Mouse (Mus musculus): ENCODE measurements around the gene Rims1. TPM values are rescaled to one million over a fixed set of nuclear protein-coding genes. Genes with fewer than 3 reads are reported as not detected.

Gene Rims1
- total RNA-seq (2021) = under 1 TPM; 0.33 to 0.42 TPM

DNA sequence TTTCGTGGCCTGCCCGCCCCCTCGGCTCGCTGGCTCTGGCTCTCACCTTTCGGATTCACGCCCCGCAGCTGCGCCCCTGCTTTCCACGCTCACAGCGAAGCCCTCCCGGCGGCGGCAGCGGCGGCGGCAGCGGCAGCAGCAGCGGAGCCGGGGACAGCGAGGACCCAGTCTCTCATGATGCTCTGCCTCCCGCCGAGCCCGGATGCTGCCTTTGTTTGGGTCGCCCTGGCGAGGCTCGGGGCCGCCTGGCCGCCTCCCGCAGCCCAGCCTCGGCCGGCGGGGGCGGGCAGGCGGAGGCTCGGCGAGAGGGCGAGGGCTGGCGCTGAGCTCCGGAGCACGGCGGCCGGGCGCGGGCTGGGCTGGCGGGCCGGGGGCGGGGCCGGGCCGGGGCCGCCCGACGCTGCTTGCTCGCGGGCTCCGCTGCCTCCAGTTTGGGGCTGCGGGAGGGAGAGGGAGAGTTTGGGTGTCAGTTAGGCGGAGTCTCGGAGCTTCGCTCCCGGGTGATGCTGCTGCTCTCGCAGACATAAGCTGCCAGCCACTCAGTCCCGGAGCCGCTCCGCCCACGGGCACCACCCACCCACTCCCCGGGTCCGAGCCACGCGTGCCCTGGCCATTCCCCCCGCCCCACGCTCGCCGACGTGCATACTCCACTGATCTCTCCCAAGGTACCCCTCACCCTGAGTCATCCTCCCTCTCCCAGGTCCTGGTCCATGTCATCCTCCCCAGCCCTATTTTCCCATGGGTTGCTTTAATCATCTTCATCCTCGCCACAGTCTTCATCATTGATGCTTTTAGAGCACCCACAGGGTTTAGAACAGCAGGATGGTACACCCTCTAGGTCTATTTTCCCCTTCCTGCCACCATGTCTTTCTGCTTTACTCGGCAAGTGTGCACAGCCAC, at the start of gene Rims1:
Gene Rims1 (minus strand): TSS at position 269 of the 900 bp plus-strand sequence.
- intact Hi-C loops (cut with DNase I) = no loop called here
- DNase-seq = peak; percentile 29 to 39

DNA sequence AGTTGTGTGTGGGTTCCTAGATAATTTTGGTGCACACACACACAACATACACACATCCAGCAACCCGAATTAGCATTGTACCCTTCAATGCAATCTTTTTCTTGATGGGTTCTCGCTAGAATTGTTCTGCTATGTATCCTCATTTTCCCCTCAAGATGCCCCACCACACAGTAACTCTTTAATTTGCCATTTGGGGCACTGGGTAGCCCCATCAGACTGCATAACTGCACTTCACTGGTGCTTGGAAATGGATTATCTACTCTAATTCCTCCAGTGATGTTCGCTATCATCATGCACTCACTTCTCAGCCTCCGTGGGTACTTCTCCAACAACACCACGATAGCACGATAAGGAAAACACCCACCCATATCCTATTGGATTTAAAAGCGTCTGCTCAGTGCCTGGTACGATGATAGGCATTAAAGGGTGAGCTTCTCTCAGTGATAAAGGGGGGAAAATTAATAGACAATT, 867 bp upstream of the Rims1 start:
- no peak for DNase-seq
- intact Hi-C loops (cut with DNase I) = no loop called here

DNA sequence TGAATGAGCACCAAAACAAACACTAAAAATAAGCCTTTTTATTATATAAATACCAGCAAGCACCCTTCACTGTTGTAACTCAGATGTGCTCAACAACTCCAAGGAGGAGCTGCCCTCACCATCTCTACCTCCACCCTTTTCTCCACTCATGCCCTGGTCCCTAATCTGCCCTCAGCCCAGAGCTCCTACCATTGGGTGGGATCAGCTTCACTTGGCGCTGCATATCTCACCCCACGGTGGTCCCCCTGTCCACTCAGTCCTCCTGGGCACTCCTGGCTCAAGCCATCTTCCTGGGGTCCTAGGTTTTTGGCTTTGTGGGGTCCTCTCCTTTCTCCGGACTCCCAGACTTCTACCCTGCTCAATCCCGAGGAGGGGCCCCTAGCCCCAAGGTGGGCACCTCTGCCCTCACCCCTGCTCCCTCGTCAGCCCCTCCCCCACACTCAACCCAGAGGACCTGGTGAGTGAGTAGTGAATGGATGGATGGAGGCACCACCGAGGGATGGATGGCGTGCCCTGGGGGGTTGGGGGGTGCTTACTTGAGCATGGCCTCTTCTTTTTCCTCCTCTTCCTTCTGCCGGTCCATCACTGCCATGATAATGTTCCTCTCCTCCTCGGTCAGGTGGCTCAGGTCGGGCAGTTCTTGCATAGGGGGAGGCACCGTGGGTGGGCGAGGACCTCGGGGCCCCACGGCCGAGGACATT, 619 bp downstream of the Rims1 start:
- DNase-seq = no peak
- intact Hi-C loops (cut with DNase I) = no loop called here

DNA sequence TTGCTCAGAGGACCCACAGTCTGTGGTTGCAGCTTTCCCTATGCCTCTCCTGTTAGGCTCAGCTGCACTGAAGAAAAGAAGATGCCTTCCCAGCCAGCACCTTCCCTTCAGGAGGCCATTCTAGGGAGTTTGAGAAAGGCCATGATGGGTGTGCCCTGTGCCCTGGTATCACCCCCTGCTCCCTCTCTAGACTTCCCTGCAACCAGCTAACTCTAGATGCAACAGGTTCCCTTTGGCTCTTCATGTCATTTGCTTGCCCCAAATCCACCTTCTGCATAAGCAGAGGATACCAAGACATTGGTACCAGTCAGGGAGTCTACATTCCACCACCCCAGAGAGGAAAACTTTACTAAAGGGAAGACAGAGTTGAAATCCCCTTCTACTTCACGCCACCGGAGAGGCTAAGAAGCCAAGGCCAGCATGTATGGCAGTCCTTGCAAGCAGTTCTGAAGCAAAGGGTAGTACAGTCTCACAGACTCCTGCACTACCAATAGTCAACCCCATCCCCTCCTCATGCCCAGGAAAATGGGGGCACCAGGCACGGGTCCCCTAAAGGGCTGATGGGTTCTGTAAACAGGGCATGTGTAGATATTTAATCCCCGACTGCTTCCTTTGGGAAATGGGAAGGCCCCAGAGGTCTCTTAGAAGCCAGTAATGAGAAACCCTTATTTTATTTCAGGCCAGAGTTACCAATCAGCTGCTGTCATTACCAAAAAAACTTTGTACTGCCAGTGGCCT, 1.5 kb downstream of the Rims1 start:
- intact Hi-C loops (cut with DNase I) = no loop called here
- DNase-seq = no peak

DNA sequence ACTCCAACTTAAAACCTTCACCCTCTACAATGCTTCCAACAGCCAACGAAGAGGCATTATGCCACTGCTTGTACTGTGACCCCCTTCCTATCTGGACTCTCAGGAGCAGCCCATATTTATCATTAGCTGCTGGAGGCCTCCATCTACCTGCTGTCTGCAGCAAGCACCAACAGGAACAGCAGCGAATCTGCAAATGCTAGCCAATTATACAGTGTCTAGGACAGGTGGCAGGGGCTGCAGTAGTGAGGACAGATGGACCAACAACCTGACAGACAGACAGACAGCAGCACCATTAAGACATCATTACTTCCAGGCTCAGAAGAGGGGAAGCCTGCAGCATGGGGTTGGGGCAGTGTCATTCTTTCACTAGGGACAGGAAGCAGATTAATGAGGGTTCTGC, 2.3 kb downstream of the Rims1 start:
- no peak for DNase-seq
- intact Hi-C loops (cut with DNase I) = no loop called here

DNA sequence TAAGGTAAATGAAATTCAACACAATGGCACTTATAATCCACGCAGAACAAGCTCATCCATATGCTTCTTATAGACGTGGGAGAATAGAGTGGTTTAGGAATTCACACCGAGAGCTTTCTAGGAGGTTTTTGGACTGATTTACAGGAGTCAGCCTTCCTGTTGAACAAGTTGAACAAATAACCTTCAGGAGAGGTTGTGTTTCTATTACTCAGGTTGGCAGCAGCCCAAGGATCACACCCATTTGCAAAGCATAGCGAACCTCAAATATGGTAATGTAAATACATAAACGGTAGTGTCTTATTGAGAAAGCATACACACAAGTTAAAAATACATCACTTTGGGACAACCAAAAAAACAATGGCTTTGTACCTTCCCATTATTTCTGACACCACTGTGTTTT, 5.5 kb downstream of the Rims1 start:
- intact Hi-C loops (cut with DNase I) = no loop called here
- no peak for DNase-seq

DNA sequence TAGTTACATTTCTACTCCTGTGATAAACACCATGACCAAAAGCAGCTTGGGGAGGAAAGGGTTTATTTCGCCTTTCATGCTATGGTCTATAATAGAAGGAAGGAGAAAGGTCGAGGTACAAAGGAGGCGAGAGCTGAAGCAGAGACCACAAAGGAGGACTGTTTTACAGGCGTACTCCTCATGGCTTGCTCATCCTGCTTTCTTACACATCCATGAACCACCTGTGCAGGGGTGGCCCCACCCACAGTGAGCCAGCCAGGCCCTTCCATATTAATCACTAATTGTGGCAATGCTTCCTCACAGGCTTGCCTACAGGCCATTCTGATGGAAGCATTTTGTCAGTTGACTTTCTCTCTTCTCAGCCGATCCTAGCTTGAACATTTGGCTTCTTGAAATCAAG, 8.7 kb downstream of the Rims1 start:
- DNase-seq = no peak
- intact Hi-C loops (cut with DNase I) = no loop called here

DNA sequence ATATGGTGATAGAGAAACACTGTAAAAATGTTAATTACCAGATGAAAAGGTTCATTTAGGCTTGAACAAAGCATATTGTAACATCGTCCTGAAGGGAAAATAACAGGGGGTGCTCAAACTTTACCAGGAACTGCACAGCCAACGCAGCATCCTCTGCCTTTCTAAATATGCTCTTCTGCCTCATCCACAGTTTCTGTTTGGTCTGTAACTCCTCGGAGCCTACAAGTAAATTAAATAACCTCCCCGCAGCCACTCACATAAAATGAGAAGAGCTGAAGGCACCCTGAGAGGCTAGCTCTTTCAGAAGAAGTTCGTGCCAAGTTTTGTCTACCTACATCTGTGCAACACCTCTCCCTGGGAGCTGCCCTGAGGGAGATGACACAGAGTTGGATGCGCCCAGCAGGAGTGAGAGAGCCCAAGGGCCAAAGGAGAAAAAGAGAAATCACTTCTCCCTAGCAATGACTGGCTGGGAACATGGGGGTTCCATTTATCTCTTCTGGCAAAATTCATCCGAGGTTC, 16.3 kb downstream of the Rims1 start:
- DNase-seq = no peak
- intact Hi-C loops (cut with DNase I) = no loop called here

DNA sequence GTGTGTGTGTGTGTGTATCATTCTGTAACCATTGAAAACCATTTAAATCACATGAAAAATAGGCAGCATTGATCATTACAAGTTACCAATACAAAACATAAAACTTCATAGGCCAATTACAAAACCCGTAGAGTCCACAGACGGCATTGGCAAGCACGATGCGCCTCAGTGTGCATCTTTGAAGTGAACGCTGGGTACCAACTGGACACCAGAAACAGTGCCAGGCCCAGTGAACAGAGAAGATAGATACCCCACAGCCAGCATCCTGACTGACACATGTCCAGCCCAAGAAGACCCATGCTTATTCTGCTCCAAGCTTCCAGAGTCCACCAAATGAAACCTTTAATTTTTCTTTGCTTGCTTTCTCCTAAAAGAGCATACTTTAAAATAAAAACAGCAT, 18.2 kb downstream of the Rims1 start:
- DNase-seq = no peak
- intact Hi-C loops (cut with DNase I) = no loop called here

DNA sequence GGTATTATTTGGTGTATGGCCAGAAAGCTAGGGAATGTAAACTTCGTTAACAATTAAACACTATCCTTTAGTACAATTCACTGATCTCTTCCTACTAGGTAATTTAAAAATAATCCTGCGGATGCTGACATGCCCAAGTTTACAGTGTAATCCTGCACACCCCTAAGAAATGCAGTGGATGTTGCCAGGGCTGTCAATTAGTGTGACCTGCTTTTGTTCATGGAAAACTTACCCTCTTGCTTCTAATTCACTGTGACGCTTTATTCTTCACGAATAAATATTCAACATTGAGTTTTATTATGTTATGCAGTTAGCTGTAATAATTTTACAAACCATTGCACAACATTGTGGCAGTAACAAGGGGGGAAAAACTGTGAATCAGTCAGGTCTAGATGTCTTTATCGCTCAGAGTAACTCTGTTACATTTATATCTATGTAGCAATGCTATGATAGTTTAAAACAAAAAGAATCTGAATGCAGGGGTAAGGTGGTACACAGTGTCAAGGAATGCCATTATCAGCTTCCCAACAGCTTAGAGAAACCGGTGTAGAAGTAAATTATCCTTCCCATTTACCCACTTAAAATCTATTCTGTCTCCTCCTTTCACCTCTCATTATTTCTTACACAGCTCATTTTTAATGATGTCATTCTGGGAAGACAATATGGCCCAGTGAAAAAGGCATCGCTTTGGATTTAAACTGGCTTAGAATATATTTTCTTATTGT, 35.1 kb downstream of the Rims1 start:
- intact Hi-C loops (cut with DNase I) = no loop called here
- no peak for DNase-seq

DNA sequence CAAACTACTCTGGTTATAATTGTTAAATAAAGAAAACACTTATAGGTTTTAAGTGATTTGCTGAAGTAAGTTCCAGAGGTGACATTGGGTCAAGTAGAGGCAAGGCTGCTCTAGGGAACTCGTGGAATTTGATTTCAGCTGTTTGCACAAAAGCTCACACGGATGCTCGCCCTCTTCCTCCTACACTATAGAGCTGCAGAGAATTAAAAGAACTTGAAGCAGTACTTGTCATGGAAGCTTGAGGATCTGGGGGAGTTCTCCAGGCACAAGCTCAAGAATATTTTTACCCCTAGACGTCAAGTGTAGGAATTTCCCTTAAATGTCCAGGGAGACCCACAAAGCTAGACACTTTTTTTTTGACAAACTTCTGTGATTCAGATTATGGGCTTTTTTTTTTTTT, 42.4 kb downstream of the Rims1 start:
- DNase-seq = no peak
- intact Hi-C loops (cut with DNase I) = no loop called here

DNA sequence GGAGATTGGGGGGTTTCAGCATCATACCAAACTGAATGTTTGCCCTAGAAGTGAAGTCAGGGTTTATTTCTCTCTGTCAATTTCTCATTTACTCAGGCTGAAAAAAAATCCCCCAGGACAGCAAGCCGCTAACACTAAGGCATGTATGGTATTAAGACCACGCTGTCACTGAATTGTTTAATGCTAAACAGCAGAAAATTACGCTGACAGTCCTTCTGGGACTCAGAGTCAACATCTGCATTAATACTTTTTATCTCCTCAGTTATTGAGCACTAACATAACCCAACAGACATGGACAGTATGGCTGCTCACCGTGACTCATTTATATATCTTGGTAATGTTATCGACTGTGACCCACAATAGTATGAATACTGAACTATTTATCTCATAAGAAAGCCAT, 43.0 kb downstream of the Rims1 start:
- DNase-seq = no peak
- intact Hi-C loops (cut with DNase I) = no loop called here

DNA sequence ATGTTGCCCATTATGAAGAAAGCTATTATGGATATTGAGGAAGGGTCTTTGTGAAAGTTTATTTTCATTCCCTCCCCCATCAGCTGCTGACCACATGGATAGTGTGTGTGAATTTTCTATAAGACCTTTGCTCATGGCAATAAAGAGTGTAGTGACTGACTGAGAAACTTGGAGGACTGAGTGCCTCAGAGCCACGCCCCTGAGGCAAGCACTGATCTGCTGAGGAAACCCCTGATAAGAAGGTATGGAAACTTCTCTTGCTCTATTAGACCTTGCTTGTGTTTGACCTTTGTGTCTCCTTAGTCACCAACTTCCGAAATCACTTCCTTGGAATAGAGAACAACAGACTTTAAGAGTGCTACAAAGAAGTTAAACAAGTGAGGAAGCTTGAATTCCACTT, 55.3 kb downstream of the Rims1 start:
- no peak for DNase-seq
- intact Hi-C loops (cut with DNase I) = no loop called here

DNA sequence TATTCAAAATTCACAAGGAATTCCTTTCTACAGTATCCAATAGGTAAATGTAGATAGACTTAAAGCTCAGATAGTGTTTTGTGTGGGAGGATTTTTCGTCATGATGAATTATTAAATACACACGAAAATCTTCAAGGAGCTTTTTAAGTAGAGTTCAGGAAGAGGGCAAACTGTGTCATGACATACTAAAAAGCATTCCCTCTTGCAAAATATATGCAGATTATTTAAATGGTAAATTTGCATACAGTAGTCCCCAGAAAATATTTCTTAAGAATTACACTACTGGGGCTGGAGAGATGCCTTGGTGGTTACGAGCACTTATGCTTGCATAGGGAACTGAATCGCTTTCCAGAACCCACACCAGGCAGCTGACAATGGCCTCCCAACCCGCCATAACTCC, 61.1 kb downstream of the Rims1 start:
- intact Hi-C loops (cut with DNase I) = no loop called here
- no peak for DNase-seq

DNA sequence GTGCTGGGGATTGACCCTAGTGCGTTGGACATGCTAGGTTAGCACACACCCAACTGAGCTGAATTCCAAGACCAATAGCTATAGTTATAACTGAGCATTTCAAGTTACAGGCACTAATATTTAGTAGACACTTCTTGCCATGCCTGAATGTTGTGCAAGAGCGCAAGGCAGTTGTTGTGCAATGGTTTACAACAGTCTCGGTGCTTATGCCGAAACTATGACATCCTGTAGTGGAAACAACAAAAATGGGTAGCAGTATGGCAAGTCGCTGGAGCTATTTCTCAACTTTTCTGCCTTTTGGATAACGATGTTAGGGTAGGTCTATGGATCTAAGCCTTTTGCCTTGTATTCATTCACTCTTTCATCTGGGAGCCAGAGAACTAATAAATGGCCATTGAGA, 68.3 kb downstream of the Rims1 start:
- DNase-seq = no peak
- intact Hi-C loops (cut with DNase I) = no loop called here

DNA sequence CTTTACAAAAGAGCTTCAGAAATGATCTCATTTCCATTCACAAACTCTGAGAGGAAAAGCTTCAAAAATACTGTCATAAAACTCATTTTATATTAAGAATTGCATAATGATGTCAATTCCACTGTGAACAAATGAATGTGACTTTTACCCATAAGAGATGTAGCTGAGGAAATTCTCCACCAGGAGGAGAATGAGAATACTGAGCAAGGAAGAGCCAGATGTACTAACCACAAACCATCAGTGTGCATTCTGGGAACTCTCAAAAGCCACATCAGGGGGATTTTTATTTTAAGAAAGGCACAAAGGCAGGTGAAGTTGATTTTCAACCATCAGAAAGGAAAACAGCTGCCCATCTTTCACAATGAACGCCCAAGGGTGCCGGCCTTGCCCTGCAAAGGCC, 71.4 kb downstream of the Rims1 start:
- DNase-seq = no peak
- intact Hi-C loops (cut with DNase I) = no loop called here

DNA sequence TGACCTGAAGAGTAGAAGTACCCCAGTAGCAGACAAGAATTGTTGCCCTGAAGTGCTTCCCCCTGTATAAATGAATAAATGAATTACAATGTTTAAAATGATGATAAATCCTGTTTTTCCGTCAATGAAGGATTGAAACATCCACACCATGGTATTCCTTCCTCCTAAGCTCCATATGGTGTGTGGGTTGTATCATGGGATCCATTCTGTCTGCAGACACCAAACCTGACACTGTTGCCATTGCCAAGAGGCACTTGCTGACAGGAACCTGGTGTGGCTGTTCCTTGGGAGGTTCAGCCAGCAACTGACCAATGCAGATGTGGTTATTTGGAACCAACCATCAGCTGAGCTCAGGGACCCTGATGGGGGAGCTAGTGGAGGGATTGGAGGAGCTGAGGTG, 72.5 kb downstream of the Rims1 start:
- intact Hi-C loops (cut with DNase I) = no loop called here
- no peak for DNase-seq

DNA sequence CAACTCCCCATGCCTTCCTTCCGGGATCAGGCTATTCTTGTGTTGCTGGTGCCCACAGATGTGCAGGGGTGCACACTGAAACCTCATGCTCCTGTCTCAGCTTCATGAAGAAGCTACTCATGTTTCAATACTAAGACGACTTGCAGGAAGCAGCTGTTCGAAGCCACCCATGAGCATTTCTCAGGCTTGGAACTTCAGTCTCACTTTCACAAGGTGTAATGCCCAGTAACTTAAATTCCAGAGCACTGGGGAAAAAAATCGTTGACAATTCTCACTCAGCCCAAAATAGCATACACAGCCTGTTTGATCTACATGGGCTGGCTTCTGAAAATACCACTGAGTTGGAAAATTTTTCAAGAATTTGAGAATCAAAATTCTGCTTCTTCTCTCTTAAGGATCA, 77.6 kb downstream of the Rims1 start:
- no peak for DNase-seq
- intact Hi-C loops (cut with DNase I) = no loop called here

DNA sequence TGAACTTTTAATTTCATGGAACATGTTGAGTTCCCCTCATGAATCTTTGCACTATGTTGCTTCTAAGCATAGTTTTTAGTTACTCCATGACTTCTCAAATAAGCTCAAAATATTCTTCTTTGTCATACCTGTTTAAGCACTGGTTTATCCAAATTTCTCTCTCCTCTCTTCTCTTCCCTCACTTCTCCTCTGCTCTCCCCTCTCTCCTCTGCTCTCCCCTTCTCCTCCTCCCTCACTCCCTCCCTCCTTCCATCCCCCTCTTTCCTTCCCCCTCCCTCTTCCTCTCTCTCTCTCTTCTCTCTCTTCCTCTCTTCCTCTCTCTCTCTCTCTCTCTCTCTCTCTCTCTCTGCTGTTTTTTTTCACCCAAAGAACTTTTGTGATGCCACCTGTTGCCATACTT, 84.1 kb downstream of the Rims1 start:
- no peak for DNase-seq
- intact Hi-C loops (cut with DNase I) = no loop called here

DNA sequence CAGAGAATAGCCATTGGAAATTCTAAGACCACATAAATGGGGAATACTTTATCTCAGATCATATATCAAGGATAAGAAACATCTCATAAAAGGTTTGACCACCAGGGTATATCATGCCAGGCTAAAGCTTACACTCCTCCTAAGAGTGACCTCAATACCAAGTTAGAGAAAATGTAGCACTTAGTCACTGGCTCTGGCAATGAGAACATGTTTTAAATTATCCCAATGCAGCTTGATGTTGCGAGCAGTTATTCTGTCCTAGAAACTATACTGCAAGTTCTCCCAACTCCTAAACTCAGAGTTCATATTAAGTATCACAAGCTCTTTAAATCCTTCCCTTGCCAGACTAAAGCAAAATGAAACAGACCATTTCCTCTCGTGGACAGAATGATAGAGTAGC, 85.1 kb downstream of the Rims1 start:
- DNase-seq = no peak
- intact Hi-C loops (cut with DNase I) = no loop called here

DNA sequence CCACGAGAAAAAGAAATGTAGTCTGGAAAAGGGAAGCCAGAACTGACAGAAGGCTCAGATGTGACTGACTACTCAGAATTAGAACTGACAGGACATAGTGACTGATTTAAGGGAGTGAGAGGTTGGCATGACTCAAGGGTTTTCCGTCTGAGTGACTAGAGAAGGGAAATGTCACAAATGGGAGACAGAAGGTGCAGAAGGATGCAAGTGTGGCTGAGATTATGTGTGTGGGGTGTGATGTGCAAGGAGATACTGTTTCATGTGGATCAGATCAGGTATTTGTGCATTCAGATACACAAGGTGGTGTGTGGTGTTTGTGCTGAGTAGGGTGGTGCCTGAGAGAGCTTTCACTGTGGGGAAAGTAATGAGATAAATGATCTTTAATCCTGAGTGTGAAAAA, 96.3 kb downstream of the Rims1 start:
- no peak for DNase-seq
- intact Hi-C loops (cut with DNase I) = no loop called here

Measured in heart, postnatal 36 days (tissue).